Mouse (Mus musculus) C2C12 (cell line): Measurements from ENCODE around the gene Cdh4. TPM values are rescaled to one million over a fixed set of nuclear protein-coding genes. Genes with fewer than 3 reads are reported as not detected.

ENCODE experiments used
- H3K27me3 ChIP-seq: one replicate; pipeline ENCODE4 v1.6.1; 2011; ENCODE audit not compliant: control insufficient read depth, insufficient read depth, insufficient read length
- H3K36me3 ChIP-seq: one replicate; pipeline ENCODE4 v1.6.1; 2011; ENCODE audit not compliant: control insufficient read depth, insufficient read depth
- H3K4me3 ChIP-seq: one replicate; pipeline ENCODE4 v1.5.1; 2011; ENCODE audit warnings: mild to moderate bottlenecking, control low read depth; ENCODE audit not compliant: poor library complexity, insufficient read depth, severe bottlenecking
- H3K79me2 ChIP-seq: one replicate; pipeline ENCODE4 v1.6.1; 2011; ENCODE audit not compliant: control insufficient read depth, insufficient read depth
- H3K79me3 ChIP-seq: one replicate; pipeline ENCODE4 v1.6.1; 2011; ENCODE audit warnings: low read depth, control low read depth
- H3ac ChIP-seq: one replicate; pipeline ENCODE3; 2011; ENCODE audit warnings: low read depth; ENCODE audit not compliant: control insufficient read depth, insufficient read length
- CEBPB ChIP-seq: IDR thresholded peaks from one replicate; pipeline ENCODE4 v1.6.1; 2011; ENCODE audit warnings: low read depth, mild to moderate bottlenecking, control low read depth, moderate library complexity
- CTCF ChIP-seq: IDR thresholded peaks from one replicate; pipeline ENCODE4 v1.5.1; 2011; ENCODE audit not compliant: control insufficient read depth, insufficient read depth, insufficient read length
- FOSL1 ChIP-seq: IDR thresholded peaks from one replicate; pipeline ENCODE4 v1.8.0; 2011; ENCODE audit warnings: mild to moderate bottlenecking, low read length; ENCODE audit not compliant: poor library complexity, insufficient read depth, severe bottlenecking
- MAX ChIP-seq: IDR thresholded peaks from one replicate; pipeline ENCODE4 v1.6.1; 2011; ENCODE audit warnings: mild to moderate bottlenecking, control low read depth
- MYOD1 ChIP-seq: IDR thresholded peaks from one replicate; pipeline ENCODE4 v1.6.1; 2011; ENCODE audit warnings: low read depth; ENCODE audit not compliant: control insufficient read depth, insufficient read length
- MYOG ChIP-seq: IDR thresholded peaks from one replicate; pipeline ENCODE4 v1.6.1; 2011; ENCODE audit not compliant: control insufficient read depth, insufficient read length; ENCODE audit errors: extremely low read depth
- USF1 ChIP-seq: IDR thresholded peaks from one replicate; pipeline ENCODE4 v1.6.1; 2011; ENCODE audit warnings: low read depth, mild to moderate bottlenecking, control low read depth, moderate library complexity
- polyA plus RNA-seq: library from polyadenylated mRNA; unstranded; fragments of >200 nt; fragmentation: generic; extraction: Trizol; gene quantifications from one replicate; pipeline ENCODE4 v1.2.1, GENCODE M21; 2012; ENCODE audit warnings: missing spikeins

The Cdh4 gene
- polyA plus RNA-seq, 1 experiment, result not detected

GRCm38 (mm10) chr2:179536762-179537161 lies 94.5 kb downstream of the Cdh4 start:
- Histone ChIP-seq H3K4me3 (no peak overlapping the region), H3K27me3 (no peaks in the 10 kb centered on the region), H3K36me3 (no peaks in the 10 kb centered on the region), H3ac (no peak overlapping the region), H3K79me2 (no peaks in the 10 kb centered on the region), H3K79me3 (no peaks in the 10 kb centered on the region)
- no peak for TF ChIP-seq MAX
- no peak for TF ChIP-seq CEBPB
- no peak for TF ChIP-seq CTCF
- TF ChIP-seq MYOD1, result no peak
- no peak for TF ChIP-seq FOSL1

GRCm38 (mm10) chr2:179537390-179537789 lies 95.2 kb downstream of the Cdh4 start:
- Histone ChIP-seq H3K4me3 (no peak overlapping the region), H3K79me3 (no peaks in the 10 kb centered on the region), H3ac (no peak overlapping the region), H3K36me3 (no peaks in the 10 kb centered on the region), H3K27me3 (no peaks in the 10 kb centered on the region), H3K79me2 (no peaks in the 10 kb centered on the region)
- no peak for TF ChIP-seq MAX
- no peak for TF ChIP-seq MYOD1
- no peak for TF ChIP-seq USF1
- TF ChIP-seq MYOG, result no peak
- TF ChIP-seq CEBPB, result no peak
- no peak for TF ChIP-seq CTCF

- Histone ChIP-seq H3ac (no peak overlapping the region), H3K79me3 (no peaks in the 10 kb centered on the region), H3K4me3 (no peak overlapping the region), H3K36me3 (no peaks in the 10 kb centered on the region), H3K79me2 (no peaks in the 10 kb centered on the region), H3K27me3 (no peaks in the 10 kb centered on the region)
- TF ChIP-seq CTCF (no peak), MYOD1 (no peak), MYOG (no peak), FOSL1 (no peak), USF1 (no peak), MAX (no peak), CEBPB (no peak)
These were observed 95.7 kb downstream of the Cdh4 start for GRCm38 (mm10) chr2:179537800-179538450.

- TF ChIP-seq FOSL1 (no peak), MYOG (no peak), USF1 (no peak), CTCF (no peak), MYOD1 (no peak), CEBPB (no peak), MAX (no peak)
- H3ac ChIP-seq, result no peak overlapping the region
These were observed 96.3 kb downstream of the Cdh4 start for GRCm38 (mm10) chr2:179538535-179538934.

GRCm38 (mm10) chr2:179539532-179540245 lies 97.5 kb downstream of the Cdh4 start:
- Histone ChIP-seq H3ac (no peak overlapping the region), H3K79me2 (no peaks in the 10 kb centered on the region), H3K27me3 (no peaks in the 10 kb centered on the region), H3K79me3 (no peaks in the 10 kb centered on the region), H3K4me3 (no peak overlapping the region), H3K36me3 (no peaks in the 10 kb centered on the region)
- no peak for TF ChIP-seq CTCF
- no peak for TF ChIP-seq MAX
- no peak for TF ChIP-seq MYOD1
- no peak for TF ChIP-seq USF1
- no peak for TF ChIP-seq MYOG
- TF ChIP-seq CEBPB, result no peak
- no peak for TF ChIP-seq FOSL1

More at GRCm38 (mm10) chr2:179538535-179538934, 96.3 kb downstream of the Cdh4 start:
- Histone ChIP-seq H3K36me3 (no peaks in the 10 kb centered on the region), H3K79me2 (no peaks in the 10 kb centered on the region), H3K27me3 (no peaks in the 10 kb centered on the region), H3K79me3 (no peaks in the 10 kb centered on the region), H3K4me3 (no peak overlapping the region)

GRCm38 (mm10) chr2:179541096-179541495 lies 98.9 kb downstream of the Cdh4 start:
- Histone ChIP-seq H3K79me2 (no peaks in the 10 kb centered on the region), H3ac (no peak overlapping the region), H3K36me3 (no peaks in the 10 kb centered on the region), H3K4me3 (no peak overlapping the region), H3K27me3 (no peaks in the 10 kb centered on the region), H3K79me3 (no peaks in the 10 kb centered on the region)
- no peak for TF ChIP-seq USF1
- TF ChIP-seq MYOG, result no peak
- no peak for TF ChIP-seq CTCF
- TF ChIP-seq FOSL1, result no peak
- no peak for TF ChIP-seq MAX
- no peak for TF ChIP-seq CEBPB
